Mouse (Mus musculus) neural tube, embryonic 15.5 days (tissue): ENCODE measurements at regions not wholly inside any gene's neighbourhood (a gene's known extent, or its start where the extent isn't known, plus 50 kb on each side); places are given as distances from the start of the nearest gene placed in this dataset.

ENCODE experiments used
- ATAC-seq: fragments of 200-750 bp; cut with Nextera tagmentation; 2 replicates; pipeline ENCODE4 v1.8.0; 2017; ENCODE audit warnings: mild to moderate bottlenecking, moderate TSS enrichment, moderate library complexity; ENCODE audit not compliant: low FRiP score
- H3K27ac ChIP-seq: fragments of 300-500 bp; sonication (generic); replicated peaks from 2 replicates; pipeline ENCODE4 v1.5.1; 2015; ENCODE audit warnings: mild to moderate bottlenecking, inconsistent platforms
- H3K27me3 ChIP-seq: fragments of 300-500 bp; sonication (generic); replicated peaks from 2 replicates; pipeline ENCODE4 v1.6.1; 2015; ENCODE audit warnings: inconsistent platforms
- H3K36me3 ChIP-seq: fragments of 300-500 bp; sonication (generic); 2 replicates; pipeline ENCODE4 v1.6.1; 2015; ENCODE audit warnings: inconsistent platforms
- H3K4me1 ChIP-seq: fragments of 300-500 bp; sonication (generic); 2 replicates; pipeline ENCODE4 v1.6.1; 2015; ENCODE audit warnings: inconsistent platforms
- H3K4me2 ChIP-seq: fragments of 300-500 bp; sonication (generic); 2 replicates; pipeline ENCODE4 v1.6.1; 2015; ENCODE audit warnings: inconsistent platforms, mild to moderate bottlenecking, moderate library complexity
- H3K4me3 ChIP-seq: fragments of 300-500 bp; sonication (generic); replicated peaks from 2 replicates; pipeline ENCODE4 v1.5.1; 2015; ENCODE audit warnings: mild to moderate bottlenecking, inconsistent platforms
- H3K9ac ChIP-seq: fragments of 300-500 bp; sonication (generic); replicated peaks from 2 replicates; pipeline ENCODE4 v1.6.1; 2015; ENCODE audit warnings: mild to moderate bottlenecking, inconsistent platforms
- H3K9me3 ChIP-seq: fragments of 300-500 bp; sonication (generic); replicated peaks from 2 replicates; pipeline ENCODE4 v1.6.1; 2016; ENCODE audit warnings: inconsistent platforms
- WGBS: fragments of 180-500 bp; shearing (Covaris S2); methylation state at CpG from one replicate; pipeline ENCODE4 v1.1.7; 2015; ENCODE audit warnings: mixed read lengths; 5-methylcytosine and 5-hydroxymethylcytosine counted together

DNA sequence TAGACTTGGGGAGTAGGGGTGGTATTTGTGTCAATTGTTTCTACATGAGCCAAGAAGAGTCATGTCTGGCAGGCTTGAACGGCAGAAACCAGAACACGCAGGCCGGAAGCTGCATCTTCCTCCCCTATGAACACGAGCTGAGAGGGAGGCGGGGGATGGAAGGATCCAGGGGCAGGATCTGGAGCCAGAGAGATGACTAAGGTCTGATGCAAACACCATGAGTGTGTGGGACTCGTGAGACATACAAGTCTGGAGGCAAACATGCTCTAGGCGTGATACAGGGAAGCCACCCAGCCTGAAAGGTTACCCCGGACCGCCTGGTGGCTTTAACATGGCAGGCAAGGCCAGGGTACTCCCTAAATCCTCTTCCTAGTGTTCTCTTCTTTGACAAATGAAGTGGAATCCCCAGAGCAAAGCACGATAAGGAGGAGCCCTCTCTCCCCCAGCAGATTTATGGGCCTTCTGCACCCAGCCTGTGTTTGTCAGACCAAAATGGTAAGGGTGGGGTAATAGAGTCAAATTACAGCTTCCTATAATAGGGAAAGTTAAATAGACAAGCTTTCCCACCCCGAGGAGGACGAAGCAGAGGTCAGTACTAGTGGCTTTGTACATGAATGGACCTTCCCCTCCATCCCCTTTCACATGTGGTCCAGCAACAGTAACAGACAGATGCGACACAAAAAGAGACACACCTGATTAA, 412.4 kb upstream of the Jarid2 start:
- WGBS = 49% methylated on average over 13 of the region's 13 CpGs
- Histone ChIP-seq H3K27me3 (no peaks in the 10 kb centered on the region), H3K36me3 (no peaks in the 10 kb centered on the region), H3K9ac (no peak overlapping the region), H3K4me2 (no peak overlapping the region), H3K27ac (no peak overlapping the region), H3K4me1 (no peaks in the 10 kb centered on the region; the same call in 1 of the 2 replicates), H3K4me3 (no peak overlapping the region), H3K9me3 (no peaks in the 10 kb centered on the region)
- no peak for ATAC-seq

DNA sequence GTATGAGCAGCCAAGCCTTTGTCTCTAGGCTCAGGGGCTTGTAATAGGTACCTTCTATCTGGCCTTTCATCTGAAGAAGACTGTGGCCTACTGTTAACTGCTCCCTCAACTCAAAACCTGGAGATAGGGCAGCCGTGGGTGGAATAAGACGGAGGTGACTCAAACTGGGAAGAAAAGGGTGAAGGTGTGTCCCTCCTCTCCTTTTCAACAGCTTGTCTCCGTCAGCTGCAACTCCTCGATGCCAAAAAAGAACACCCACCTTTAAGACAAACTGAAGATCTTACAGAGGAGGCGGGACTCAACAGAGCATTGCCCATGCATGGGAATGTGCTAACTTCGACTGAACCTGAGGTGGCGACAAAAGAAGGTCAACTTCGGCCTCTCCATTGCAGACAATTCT, 411.7 kb upstream of the Jarid2 start:
- Histone ChIP-seq H3K4me2 (no peak overlapping the region), H3K4me1 (no peaks in the 10 kb centered on the region; the same call in 1 of the 2 replicates), H3K9me3 (no peaks in the 10 kb centered on the region), H3K27me3 (no peaks in the 10 kb centered on the region), H3K27ac (no peak overlapping the region), H3K36me3 (no peaks in the 10 kb centered on the region), H3K9ac (no peak overlapping the region), H3K4me3 (no peak overlapping the region)
- WGBS = 71% methylated on average over 8 of the region's 8 CpGs
- no peak for ATAC-seq

DNA sequence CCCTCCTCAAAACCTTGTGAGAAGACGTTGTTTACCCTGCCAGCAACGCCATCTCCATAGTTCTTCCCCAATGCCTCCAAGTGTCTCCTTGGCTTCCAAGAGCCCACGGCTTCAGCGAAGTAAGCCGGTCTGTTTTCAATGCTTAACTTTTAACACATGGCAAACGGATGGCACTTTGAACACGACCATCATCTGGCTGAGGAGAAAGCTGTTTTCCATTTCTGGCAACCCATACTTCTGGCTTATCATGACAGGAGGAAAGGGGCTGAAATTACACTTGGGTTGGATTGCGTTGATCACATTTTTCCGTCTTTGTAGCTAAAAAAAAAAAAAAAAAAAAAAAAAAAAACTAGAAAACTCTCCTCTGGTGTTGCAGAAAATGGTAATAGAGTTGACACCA, 410.2 kb upstream of the Jarid2 start:
- WGBS = 91% methylated on average over 9 of the region's 9 CpGs
- ATAC-seq = no peak

DNA sequence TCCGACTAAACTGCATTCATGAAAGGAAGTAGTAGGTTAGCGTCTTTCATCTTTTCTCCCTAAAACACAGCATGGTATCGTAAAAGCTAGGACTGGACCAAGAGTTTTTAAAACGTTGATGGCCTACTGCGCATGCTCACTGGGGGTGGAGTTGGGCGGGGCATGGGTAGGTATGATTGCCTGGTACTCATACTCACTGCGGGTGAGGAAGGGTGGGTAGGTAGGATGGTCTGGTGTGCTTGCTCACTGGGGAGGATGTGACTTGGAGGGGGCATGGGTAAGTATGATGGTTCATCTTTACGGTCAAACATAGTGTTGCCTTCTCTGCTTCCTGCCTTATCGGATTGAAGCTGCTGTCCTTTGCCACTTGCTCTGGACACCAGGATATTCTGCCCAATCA, 409.8 kb upstream of the Jarid2 start:
- H3K4me2 ChIP-seq = no peak overlapping the region
- WGBS = 93% methylated on average over 9 of the region's 9 CpGs
- no peak overlapping the region for H3K4me3 ChIP-seq
- H3K27me3 ChIP-seq = no peaks in the 10 kb centered on the region
- no peaks in the 10 kb centered on the region for H3K9me3 ChIP-seq
- no peak overlapping the region for H3K27ac ChIP-seq
- H3K36me3 ChIP-seq = no peaks in the 10 kb centered on the region
- H3K4me1 ChIP-seq = no peaks in the 10 kb centered on the region; the same call in 1 of the 2 replicates
- ATAC-seq = no peak
- no peak overlapping the region for H3K9ac ChIP-seq

More for the DNA sequence above, 410.2 kb upstream of the Jarid2 start:
- Histone ChIP-seq H3K9ac (no peak overlapping the region), H3K4me1 (no peaks in the 10 kb centered on the region; the same call in 1 of the 2 replicates), H3K27me3 (no peaks in the 10 kb centered on the region), H3K27ac (no peak overlapping the region), H3K36me3 (no peaks in the 10 kb centered on the region), H3K9me3 (no peaks in the 10 kb centered on the region), H3K4me3 (no peak overlapping the region), H3K4me2 (no peak overlapping the region)

DNA sequence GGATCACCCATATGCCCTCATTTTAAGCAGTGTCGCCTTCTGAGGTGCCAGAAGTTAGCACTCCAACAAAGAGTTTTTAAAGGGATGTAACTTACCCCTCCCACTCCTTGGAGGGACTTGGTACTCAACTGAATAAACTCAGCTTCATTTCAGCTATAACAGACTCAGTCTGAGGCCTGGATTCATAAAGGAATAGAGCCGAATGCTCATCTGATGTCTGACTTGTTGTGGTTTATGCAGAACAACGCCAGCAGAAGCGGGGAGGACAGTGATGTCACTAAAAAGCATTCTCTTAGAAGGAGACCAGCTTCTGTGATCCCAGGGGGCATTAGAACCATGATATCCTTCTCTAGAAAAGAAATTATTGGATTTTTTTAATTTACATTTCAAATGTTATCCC, 409.0 kb upstream of the Jarid2 start:
- Histone ChIP-seq H3K4me3 (no peak overlapping the region), H3K36me3 (no peaks in the 10 kb centered on the region), H3K4me2 (no peak overlapping the region), H3K27ac (no peak overlapping the region), H3K4me1 (no peaks in the 10 kb centered on the region; the same call in 1 of the 2 replicates), H3K27me3 (no peaks in the 10 kb centered on the region), H3K9me3 (no peaks in the 10 kb centered on the region), H3K9ac (no peak overlapping the region)
- ATAC-seq = no peak
- WGBS = 95% methylated on average over 4 of the region's 4 CpGs

DNA sequence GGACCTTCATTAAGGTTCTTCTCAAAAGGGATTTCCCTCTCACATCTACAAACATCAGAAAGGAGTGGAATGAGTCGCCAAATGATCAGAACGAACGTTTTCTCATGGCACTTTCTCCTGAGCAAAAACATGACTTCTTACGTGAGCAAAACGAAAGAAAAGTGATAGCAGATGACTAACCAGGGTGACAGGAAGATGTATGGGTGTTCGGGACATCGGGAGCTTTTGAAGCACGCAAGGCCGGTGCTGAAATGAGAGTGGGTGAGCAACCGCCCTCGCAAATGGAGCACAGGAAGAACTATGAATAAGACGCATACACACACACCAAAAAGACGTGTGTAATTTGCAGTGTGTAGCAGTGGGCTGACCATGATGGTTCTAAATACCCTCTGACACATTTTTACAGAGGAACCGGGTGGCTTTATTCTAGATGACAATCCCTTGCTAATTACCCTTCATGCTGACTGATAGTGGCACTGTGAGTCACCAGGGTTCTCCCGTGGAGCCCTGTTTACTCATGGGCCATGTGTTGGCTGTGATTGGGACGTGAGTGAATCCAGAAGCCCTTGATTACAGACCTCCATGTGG, 408.2 kb upstream of the Jarid2 start:
- Histone ChIP-seq H3K27me3 (no peaks in the 10 kb centered on the region), H3K4me3 (no peak overlapping the region), H3K9me3 (no peaks in the 10 kb centered on the region), H3K36me3 (no peaks in the 10 kb centered on the region), H3K9ac (no peak overlapping the region), H3K27ac (no peak overlapping the region), H3K4me1 (no peaks in the 10 kb centered on the region; the same call in 1 of the 2 replicates), H3K4me2 (no peak overlapping the region)
- ATAC-seq = no peak
- 81% methylated on average over 16 of the region's 16 CpGs for WGBS

DNA sequence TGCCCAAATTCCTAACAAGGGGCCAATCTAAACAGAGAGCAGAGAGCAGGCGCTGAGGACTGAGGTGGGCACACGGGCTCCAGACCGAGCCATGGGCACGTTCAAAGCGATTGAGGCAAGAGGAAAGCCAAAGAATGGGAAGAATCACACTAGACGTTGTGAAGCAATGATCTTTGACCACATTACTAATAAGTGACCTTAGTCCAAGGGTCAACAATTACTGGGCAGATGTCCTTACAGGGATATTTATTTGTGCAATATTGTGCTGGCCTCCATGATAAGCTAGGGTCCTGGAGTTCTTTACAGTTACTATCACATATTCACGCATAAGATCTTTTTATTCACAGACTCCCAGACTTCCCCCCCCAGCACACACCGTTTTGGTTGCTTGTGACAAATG, 400.9 kb upstream of the Jarid2 start:
- 89% methylated on average over 8 of the region's 8 CpGs for WGBS
- Histone ChIP-seq H3K27me3 (no peaks in the 10 kb centered on the region), H3K4me1 (0 out of 2 replicates have a peak, but pooled peaks cover 4% of the 10 kb centered on the region), H3K9ac (no peak overlapping the region), H3K9me3 (no peaks in the 10 kb centered on the region), H3K4me2 (no peak overlapping the region), H3K4me3 (no peak overlapping the region), H3K36me3 (no peaks in the 10 kb centered on the region), H3K27ac (no peak overlapping the region)
- ATAC-seq = no peak

DNA sequence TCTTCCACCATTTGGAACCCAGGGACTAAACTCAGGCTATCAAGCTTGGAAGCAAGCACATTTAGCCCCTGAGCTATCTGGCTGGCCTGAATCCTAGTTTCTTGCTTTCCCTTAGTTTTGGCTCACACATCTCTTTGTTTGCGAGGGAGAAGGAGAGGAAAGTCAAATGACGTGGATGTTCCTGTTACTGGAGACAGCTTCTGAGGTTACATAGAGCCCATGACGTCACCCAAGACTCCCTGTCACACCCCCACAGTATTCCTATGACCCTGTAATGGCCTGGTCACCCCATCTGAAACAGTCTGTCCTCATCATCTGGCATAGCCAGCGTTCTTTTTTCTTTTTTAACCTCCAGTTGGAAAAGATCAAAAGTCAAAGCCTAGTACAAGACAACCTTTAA, 400.1 kb upstream of the Jarid2 start:
- WGBS = 78% methylated on average over 4 of the region's 4 CpGs
- Histone ChIP-seq H3K9me3 (no peaks in the 10 kb centered on the region), H3K4me3 (no peak overlapping the region), H3K9ac (no peak overlapping the region), H3K36me3 (no peaks in the 10 kb centered on the region), H3K4me2 (no peak overlapping the region), H3K4me1 (0 out of 2 replicates have a peak, but pooled peaks cover 4% of the 10 kb centered on the region), H3K27ac (no peak overlapping the region), H3K27me3 (no peaks in the 10 kb centered on the region)
- ATAC-seq = no peak

DNA sequence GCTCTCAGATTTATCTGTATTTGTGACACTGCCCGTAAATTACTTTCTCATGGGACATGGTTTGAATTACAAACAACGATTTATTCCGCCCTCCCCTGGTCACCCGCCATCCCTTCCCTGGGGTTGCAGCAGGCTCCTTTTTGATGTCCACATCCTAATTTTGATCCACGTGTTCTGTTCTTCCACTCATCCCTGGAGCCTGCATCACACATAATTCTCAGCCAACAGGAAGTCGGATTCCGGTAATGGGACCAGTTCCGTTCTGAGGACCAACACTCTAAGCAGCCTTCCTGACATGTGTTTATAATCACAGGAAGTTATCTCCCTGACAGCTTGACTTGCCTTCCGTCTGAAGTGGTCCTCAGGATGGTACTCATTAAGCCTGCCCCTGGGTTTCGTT, 399.6 kb upstream of the Jarid2 start:
- ATAC-seq = no peak
- Histone ChIP-seq H3K27me3 (no peaks in the 10 kb centered on the region), H3K4me1 (0 out of 2 replicates have a peak, but pooled peaks cover 4% of the 10 kb centered on the region), H3K9ac (no peak overlapping the region), H3K36me3 (no peaks in the 10 kb centered on the region), H3K4me3 (no peak overlapping the region), H3K9me3 (no peaks in the 10 kb centered on the region), H3K4me2 (no peak overlapping the region), H3K27ac (no peak overlapping the region)
- WGBS = 70% methylated on average over 10 of the region's 10 CpGs

DNA sequence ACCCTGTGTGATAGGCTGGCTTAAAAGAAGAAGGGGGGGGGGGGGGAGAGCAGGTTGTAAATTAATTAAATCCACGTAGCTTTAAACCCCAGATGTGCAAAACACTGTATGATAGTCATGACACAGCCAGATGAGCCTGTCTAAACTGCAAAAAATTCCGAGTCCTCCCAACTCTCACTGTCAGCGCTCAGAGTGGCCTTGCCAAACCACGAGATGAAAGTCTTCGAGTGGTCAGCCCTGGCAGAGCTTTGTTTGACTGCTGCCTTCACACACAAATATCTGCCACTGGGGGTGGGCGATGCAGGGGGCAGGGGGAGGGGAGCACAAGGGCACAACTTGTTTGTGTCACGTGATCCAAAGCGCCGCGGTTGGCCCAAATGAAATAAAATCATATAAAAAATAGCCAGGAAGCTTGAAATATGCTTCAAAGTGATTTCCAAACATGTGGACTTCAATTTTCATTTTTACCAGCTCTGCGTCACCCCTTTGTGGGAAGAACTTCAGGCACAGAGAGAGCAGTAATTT, 396.5 kb upstream of the Jarid2 start:
- H3K9me3 ChIP-seq = no peaks in the 10 kb centered on the region
- WGBS = 73% methylated on average over 11 of the region's 11 CpGs
- no peaks in the 10 kb centered on the region for H3K36me3 ChIP-seq
- no peaks in the 10 kb centered on the region for H3K27me3 ChIP-seq
- no peak for ATAC-seq
- no peak overlapping the region for H3K27ac ChIP-seq
- H3K4me3 ChIP-seq = no peak overlapping the region
- H3K4me1 ChIP-seq = 0 out of 2 replicates have a peak, but pooled peaks cover 4% of the 10 kb centered on the region
- no peak overlapping the region for H3K4me2 ChIP-seq
- no peak overlapping the region for H3K9ac ChIP-seq

DNA sequence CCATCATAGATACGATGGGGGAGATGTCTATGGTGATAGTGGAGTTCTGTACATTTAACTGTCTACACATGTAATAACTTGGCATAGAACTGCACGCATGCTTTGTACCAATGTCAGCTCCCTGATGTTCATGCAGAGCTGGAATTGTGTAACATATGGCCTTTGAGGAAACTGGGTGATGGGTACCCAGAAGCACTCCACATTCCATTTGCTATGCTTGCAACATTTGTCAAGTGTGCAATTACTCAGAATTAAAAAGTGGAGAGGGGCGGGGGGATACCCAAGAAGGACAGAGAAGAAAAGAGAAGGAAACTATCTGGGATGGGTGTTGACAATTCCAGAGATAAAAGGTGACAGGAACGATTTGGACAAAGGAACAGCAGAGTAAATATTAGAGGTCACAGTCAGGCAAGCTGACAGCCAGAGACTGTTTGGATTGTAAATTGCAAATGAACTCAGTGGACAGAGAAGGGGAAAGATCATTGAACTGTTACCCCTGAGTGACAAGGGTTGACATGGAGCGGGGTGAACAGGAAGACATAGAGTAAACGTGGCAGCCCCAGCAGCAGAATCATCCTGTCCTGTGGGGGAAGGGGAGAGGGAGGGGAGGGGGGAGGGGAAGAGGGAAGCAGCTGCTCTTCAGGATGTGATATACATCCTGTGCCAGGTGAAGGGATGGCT, 390.1 kb upstream of the Jarid2 start:
- no peak for ATAC-seq
- no peaks in the 10 kb centered on the region for H3K9me3 ChIP-seq
- H3K9ac ChIP-seq = no peak overlapping the region
- H3K27ac ChIP-seq = no peak overlapping the region
- WGBS = 61% methylated on average over 6 of the region's 6 CpGs
- H3K36me3 ChIP-seq = no peaks in the 10 kb centered on the region
- H3K4me2 ChIP-seq = no peak overlapping the region
- no peak overlapping the region for H3K4me3 ChIP-seq
- H3K27me3 ChIP-seq = no peaks in the 10 kb centered on the region
- no peaks in the 10 kb centered on the region for H3K4me1 ChIP-seq

DNA sequence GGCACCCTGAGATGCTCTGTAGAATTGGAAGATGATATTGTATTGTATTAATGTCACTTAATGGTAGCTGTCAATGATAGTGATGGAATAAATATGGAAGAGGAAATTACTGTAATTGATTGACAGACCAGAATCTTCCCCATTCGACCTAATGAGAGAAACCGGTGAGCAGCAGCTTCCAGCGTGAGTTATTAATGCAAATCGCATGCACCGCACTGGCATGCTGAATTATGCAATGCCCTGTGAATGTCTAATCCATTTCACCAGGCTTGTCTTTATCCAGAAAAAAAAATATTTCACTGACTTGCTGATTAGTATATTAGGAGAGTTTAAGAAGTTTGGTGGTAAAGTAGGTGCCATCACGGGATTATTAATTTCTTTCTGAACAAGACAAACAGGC, 384.2 kb upstream of the Jarid2 start:
- H3K4me2 ChIP-seq = no peak overlapping the region
- H3K27ac ChIP-seq = no peak overlapping the region
- no peaks in the 10 kb centered on the region for H3K4me1 ChIP-seq
- H3K36me3 ChIP-seq = no peaks in the 10 kb centered on the region
- no peak overlapping the region for H3K9ac ChIP-seq
- H3K27me3 ChIP-seq = no peaks in the 10 kb centered on the region
- ATAC-seq = no peak
- no peaks in the 10 kb centered on the region for H3K9me3 ChIP-seq
- H3K4me3 ChIP-seq = no peak overlapping the region
- 70% methylated on average over 6 of the region's 6 CpGs for WGBS
